Mouse (Mus musculus): Measurements from ENCODE around the gene Olfr1278.
"Not testable (repeated sequence)": the region's sequence is repeated elsewhere in the genome, so short reads cannot be mapped to it uniquely, and the experiment has no call there.

The Olfr1278 gene

GRCm38 (mm10) chr2:111289836-111290235 is at the start of gene Olfr1278:
Gene Olfr1278 (plus strand): TSS chr2:111290136.
- no peak for DNase-seq (ENCODE audit: low read depth in 2 of 2, low spot score in 2 of 2)

- no peak for DNase-seq (ENCODE audit: low read depth in 2 of 2, low spot score in 2 of 2)
Measured at GRCm38 (mm10) chr2:111254216-111254615, 35.7 kb upstream of the Olfr1278 start, which contains the start of gene Olfr1276. Gene Olfr1276 (plus strand): TSS chr2:111254516.

- no peak for DNase-seq (ENCODE audit: low read depth in 2 of 2, low spot score in 2 of 2)
Measured at GRCm38 (mm10) chr2:111274006-111274405, 15.9 kb upstream of the Olfr1278 start, which contains the start of gene Olfr1277. Gene Olfr1277 (minus strand): TSS chr2:111274106.

- no peak for DNase-seq (ENCODE audit: low read depth in 2 of 2, low spot score in 2 of 2)
Measured at GRCm38 (mm10) chr2:111298541-111298940, 8.6 kb downstream of the Olfr1278 start.

- DNase-seq (ENCODE audit: low read depth in 2 of 2, low spot score in 2 of 2) = no peak
Measured at GRCm38 (mm10) chr2:111300374-111300773, 10.4 kb downstream of the Olfr1278 start, which contains the start of gene Olfr1279. Gene Olfr1279 (plus strand): TSS chr2:111300635.

- DNase-seq (ENCODE audit: low read depth in 2 of 2, low spot score in 2 of 2) = no peak
Measured at GRCm38 (mm10) chr2:111313717-111314116, 23.8 kb downstream of the Olfr1278 start, which contains the start of gene Olfr1280. Gene Olfr1280 (plus strand): TSS chr2:111314017.

GRCm38 (mm10) chr2:111326220-111326619 is 36.3 kb downstream of the Olfr1278 start, which contains the start of gene Olfr1281:
Gene Olfr1281 (plus strand): TSS chr2:111326520.
- no peak for DNase-seq (ENCODE audit: low read depth in 2 of 2, low spot score in 2 of 2)

GRCm38 (mm10) chr2:111333721-111334120 is 43.8 kb downstream of the Olfr1278 start:
- not testable (repeated sequence) for DNase-seq (ENCODE audit: low read depth in 2 of 2, low spot score in 2 of 2)

GRCm38 (mm10) chr2:111335976-111336375 is 46.0 kb downstream of the Olfr1278 start, which contains the start of gene Olfr1282:
Gene Olfr1282 (minus strand): TSS chr2:111336076.
- no peak for DNase-seq (ENCODE audit: low read depth in 2 of 2, low spot score in 2 of 2)

Measured in CD8-positive naive resting alpha-beta T cell, adult 2 months (primary cell).